Mouse (Mus musculus) kidney, embryonic 14.5 days (tissue): ENCODE results near the gene F11r. TPM values are rescaled to one million over a fixed set of nuclear protein-coding genes. Genes with fewer than 3 reads are reported as not detected.

Source experiments
- ATAC-seq: fragments of 200-750 bp; cut with Nextera tagmentation; 2 replicates; pipeline ENCODE4 v1.8.0; 2017; ENCODE audit warnings: moderate number of reproducible peaks, mild to moderate bottlenecking, moderate TSS enrichment, moderate library complexity; ENCODE audit not compliant: low FRiP score, low TSS enrichment
- H3K27ac ChIP-seq: fragments of 300-500 bp; sonication (generic); 2 replicates; pipeline ENCODE4 v1.5.1; 2014; ENCODE audit warnings: low read depth, mild to moderate bottlenecking, low read length, moderate library complexity, mixed read lengths
- H3K27me3 ChIP-seq: fragments of 300-500 bp; sonication (generic); 2 replicates; pipeline ENCODE4 v1.6.1; 2014; ENCODE audit warnings: mild to moderate bottlenecking, low read length; ENCODE audit not compliant: control insufficient read depth, insufficient read depth
- H3K36me3 ChIP-seq: fragments of 300-500 bp; sonication (generic); 2 replicates; pipeline ENCODE4 v1.6.1; 2014; ENCODE audit warnings: low read length, mixed read lengths; ENCODE audit not compliant: control insufficient read depth, insufficient read depth
- H3K4me1 ChIP-seq: fragments of 300-500 bp; sonication (generic); 2 replicates; pipeline ENCODE4 v1.6.1; 2014; ENCODE audit warnings: low read length, mixed read lengths; ENCODE audit not compliant: control insufficient read depth, insufficient read depth
- H3K4me2 ChIP-seq: fragments of 300-500 bp; sonication (generic); replicated peaks from 2 replicates; pipeline ENCODE4 v1.6.1; 2014; ENCODE audit warnings: low read depth, mild to moderate bottlenecking, low read length
- H3K4me3 ChIP-seq: fragments of 300-500 bp; sonication (generic); 2 replicates; pipeline ENCODE4 v1.5.1; 2014; ENCODE audit warnings: mild to moderate bottlenecking, low read length
- H3K9ac ChIP-seq: fragments of 300-500 bp; sonication (generic); 2 replicates; pipeline ENCODE4 v1.6.1; 2014; ENCODE audit warnings: low read depth, mild to moderate bottlenecking, low read length, moderate library complexity
- H3K9me3 ChIP-seq: fragments of 300-500 bp; sonication (generic); 2 replicates; pipeline ENCODE4 v1.6.1; 2016; ENCODE audit warnings: low read length; ENCODE audit not compliant: control insufficient read depth
- WGBS: fragments of 180-500 bp; shearing (Covaris S2); extraction: QIAGEN DNeasy Blood & Tissue Kit; methylation state at CpG from one replicate; pipeline ENCODE4 v1.1.7; 2014; 5-methylcytosine and 5-hydroxymethylcytosine counted together
- polyA plus RNA-seq: library from polyadenylated mRNA; unstranded; fragments of >200 nt; fragmentation: Nextera tagmentation; extraction: Ambion mirVana; gene quantifications from 2 replicates; pipeline ENCODE4 v1.2.1, GENCODE M21; 2014

Gene F11r
- polyA plus RNA-seq, 1 experiment from 2014 or later, result 127 TPM

GRCm38 (mm10) chr1:171411492-171411941 is 25.8 kb upstream of the F11r start:
- Histone ChIP-seq H3K36me3 (peaks cover 16% of the 10 kb centered on the region), H3K27me3 (no peaks in the 10 kb centered on the region), H3K9ac (peak overlapping the region; percentile 97), H3K9me3 (no peaks in the 10 kb centered on the region), H3K4me2 (peak overlapping the region; percentile 51), H3K4me3 (peak overlapping the region; percentile 95), H3K27ac (peak overlapping the region; percentile 65), H3K4me1 (peaks cover 12% of the 10 kb centered on the region)
- peak; percentile 78 for ATAC-seq
- 0% methylated on average over 33 of the region's 39 CpGs for WGBS

- Histone ChIP-seq H3K36me3 (peaks cover 21% of the 10 kb centered on the region), H3K9me3 (no peaks in the 10 kb centered on the region), H3K27ac (peak overlapping the region; percentile 65), H3K4me3 (peak overlapping the region; percentile 95), H3K4me1 (peaks cover 12% of the 10 kb centered on the region), H3K27me3 (no peaks in the 10 kb centered on the region), H3K4me2 (peak overlapping the region; percentile 51), H3K9ac (peak overlapping the region; percentile 97)
- ATAC-seq, result peak; percentile 50
- WGBS, result under 1% methylated on average over 20 of the region's 20 CpGs
Measured at GRCm38 (mm10) chr1:171412001-171412441, 25.3 kb upstream of the F11r start.

- Histone ChIP-seq H3K9ac (peak overlapping the region; percentile 97), H3K4me2 (peak overlapping the region; percentile 51), H3K4me3 (peak overlapping the region; percentile 95), H3K27me3 (no peaks in the 10 kb centered on the region), H3K4me1 (peaks cover 12% of the 10 kb centered on the region), H3K36me3 (peaks cover 25% of the 10 kb centered on the region), H3K9me3 (no peaks in the 10 kb centered on the region), H3K27ac (peak overlapping the region; percentile 65; the same call in 1 of the 2 replicates)
- no peak for ATAC-seq
- 36% methylated on average over 3 of the region's 3 CpGs for WGBS
Measured at GRCm38 (mm10) chr1:171412446-171412845, 24.9 kb upstream of the F11r start.

GRCm38 (mm10) chr1:171413608-171414007 is 23.7 kb upstream of the F11r start:
- Histone ChIP-seq H3K4me2 (no peak overlapping the region), H3K36me3 (peaks cover 37% of the 10 kb centered on the region), H3K9me3 (no peaks in the 10 kb centered on the region), H3K4me3 (no peak overlapping the region), H3K27ac (no peak overlapping the region), H3K4me1 (peaks cover 12% of the 10 kb centered on the region), H3K27me3 (no peaks in the 10 kb centered on the region), H3K9ac (no peak overlapping the region)
- WGBS, result 84% methylated on average over 8 of the region's 8 CpGs
- ATAC-seq, result no peak

- no peak within 1 kb of the TSS for H3K4me3 ChIP-seq
- H3K4me1 ChIP-seq, result no peaks in the 10 kb centered on the region
- H3K9me3 ChIP-seq, result no peaks in the 10 kb centered on the region
- H3K27me3 ChIP-seq, result no peaks in the 10 kb centered on the region
- H3K27ac ChIP-seq, result no peak within 1 kb of the TSS
- H3K36me3 ChIP-seq, result peaks cover 58% of the 10 kb centered on the region
- ATAC-seq, result no peak
- 93% methylated on average over 5 of the region's 5 CpGs for WGBS
- no peak within 1 kb of the TSS for H3K4me2 ChIP-seq
- H3K9ac ChIP-seq, result no peak within 1 kb of the TSS
Measured at GRCm38 (mm10) chr1:171418660-171419059, 18.7 kb upstream of the F11r start, which contains the start of gene Tstd1. Gene Tstd1 (plus strand): TSS chr1:171418872.

DNA sequence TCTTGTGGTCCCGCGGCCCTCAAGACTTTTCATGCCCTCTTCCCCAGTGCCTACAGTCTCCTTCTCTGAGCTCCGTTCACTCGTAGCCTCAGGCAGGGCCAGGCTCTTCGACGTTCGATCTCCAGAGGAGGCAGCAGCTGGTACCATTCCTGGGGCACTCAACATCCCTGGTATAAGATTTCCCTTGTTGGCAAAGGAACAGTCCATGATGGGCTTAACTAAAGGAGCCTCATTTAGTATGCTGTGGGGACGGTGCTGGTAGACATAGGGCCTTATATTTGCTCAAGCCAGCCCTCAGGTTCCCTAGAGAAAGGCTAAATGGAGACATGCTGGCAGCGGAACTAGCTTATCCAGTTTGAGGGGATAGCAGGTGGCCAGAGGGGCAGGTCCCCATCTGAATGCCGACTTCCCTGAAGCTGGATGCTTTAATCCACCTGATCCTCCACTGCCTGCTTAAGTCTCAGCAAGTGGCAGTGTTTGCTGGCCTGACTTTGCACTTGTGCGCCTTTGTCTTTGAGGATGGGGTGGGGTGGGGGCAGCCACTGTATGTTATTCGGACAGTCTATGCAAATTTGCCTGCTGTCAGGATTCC is 17.9 kb upstream of the F11r start:
- no peaks in the 10 kb centered on the region for H3K4me1 ChIP-seq
- peaks cover 56% of the 10 kb centered on the region for H3K36me3 ChIP-seq
- no peaks in the 10 kb centered on the region for H3K9me3 ChIP-seq
- no peak for ATAC-seq
- no peak overlapping the region for H3K27ac ChIP-seq
- H3K27me3 ChIP-seq, result no peaks in the 10 kb centered on the region
- no peak overlapping the region for H3K9ac ChIP-seq
- WGBS, result 76% methylated on average over 12 of the region's 12 CpGs
- H3K4me2 ChIP-seq, result no peak overlapping the region
- no peak overlapping the region for H3K4me3 ChIP-seq

GRCm38 (mm10) chr1:171419905-171420304 is 17.4 kb upstream of the F11r start:
- H3K4me3 ChIP-seq, result no peak overlapping the region
- no peak overlapping the region for H3K27ac ChIP-seq
- ATAC-seq, result no peak
- H3K9me3 ChIP-seq, result no peaks in the 10 kb centered on the region
- H3K9ac ChIP-seq, result no peak overlapping the region
- peaks cover 56% of the 10 kb centered on the region for H3K36me3 ChIP-seq
- H3K27me3 ChIP-seq, result no peaks in the 10 kb centered on the region
- 85% methylated on average over 5 of the region's 5 CpGs for WGBS
- no peak overlapping the region for H3K4me2 ChIP-seq
- no peaks in the 10 kb centered on the region for H3K4me1 ChIP-seq

- Histone ChIP-seq H3K4me1 (no peaks in the 10 kb centered on the region), H3K27me3 (no peaks in the 10 kb centered on the region), H3K27ac (no peak overlapping the region), H3K4me2 (no peak overlapping the region), H3K4me3 (no peak overlapping the region), H3K9me3 (no peaks in the 10 kb centered on the region), H3K9ac (no peak overlapping the region), H3K36me3 (peaks cover 31% of the 10 kb centered on the region)
- WGBS, result 90% methylated on average over 8 of the region's 8 CpGs
- no peak for ATAC-seq
Measured at GRCm38 (mm10) chr1:171422504-171423095, 14.7 kb upstream of the F11r start.

DNA sequence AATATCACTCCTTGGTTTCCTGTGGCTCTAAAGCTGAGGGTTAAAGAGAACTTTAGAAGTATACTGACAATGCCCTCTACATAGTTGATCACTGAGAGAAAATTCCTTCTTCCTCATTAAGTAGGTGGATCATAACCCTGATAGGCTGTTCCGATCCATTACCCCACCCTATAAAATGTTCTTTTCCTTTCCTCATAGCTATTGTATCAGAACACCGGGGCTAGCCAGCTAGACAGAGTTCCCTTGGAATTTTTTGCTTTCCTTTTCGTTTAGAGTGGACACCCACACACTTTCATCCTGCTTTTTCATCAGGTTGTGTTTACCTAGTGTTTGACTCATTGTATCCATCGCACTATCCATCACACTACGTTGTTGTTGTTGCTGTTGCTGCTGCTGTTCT is 12.7 kb upstream of the F11r start:
- H3K27me3 ChIP-seq, result no peaks in the 10 kb centered on the region
- H3K27ac ChIP-seq, result no peak overlapping the region
- ATAC-seq, result no peak
- no peak overlapping the region for H3K4me2 ChIP-seq
- no peaks in the 10 kb centered on the region for H3K9me3 ChIP-seq
- no peak overlapping the region for H3K9ac ChIP-seq
- 62% methylated on average over 5 of the region's 5 CpGs for WGBS
- no peaks in the 10 kb centered on the region for H3K4me1 ChIP-seq
- peaks cover 11% of the 10 kb centered on the region for H3K36me3 ChIP-seq
- no peak overlapping the region for H3K4me3 ChIP-seq
